ENCODE assay signal across 8 mouse cellular contexts in the genomic region with DNA sequence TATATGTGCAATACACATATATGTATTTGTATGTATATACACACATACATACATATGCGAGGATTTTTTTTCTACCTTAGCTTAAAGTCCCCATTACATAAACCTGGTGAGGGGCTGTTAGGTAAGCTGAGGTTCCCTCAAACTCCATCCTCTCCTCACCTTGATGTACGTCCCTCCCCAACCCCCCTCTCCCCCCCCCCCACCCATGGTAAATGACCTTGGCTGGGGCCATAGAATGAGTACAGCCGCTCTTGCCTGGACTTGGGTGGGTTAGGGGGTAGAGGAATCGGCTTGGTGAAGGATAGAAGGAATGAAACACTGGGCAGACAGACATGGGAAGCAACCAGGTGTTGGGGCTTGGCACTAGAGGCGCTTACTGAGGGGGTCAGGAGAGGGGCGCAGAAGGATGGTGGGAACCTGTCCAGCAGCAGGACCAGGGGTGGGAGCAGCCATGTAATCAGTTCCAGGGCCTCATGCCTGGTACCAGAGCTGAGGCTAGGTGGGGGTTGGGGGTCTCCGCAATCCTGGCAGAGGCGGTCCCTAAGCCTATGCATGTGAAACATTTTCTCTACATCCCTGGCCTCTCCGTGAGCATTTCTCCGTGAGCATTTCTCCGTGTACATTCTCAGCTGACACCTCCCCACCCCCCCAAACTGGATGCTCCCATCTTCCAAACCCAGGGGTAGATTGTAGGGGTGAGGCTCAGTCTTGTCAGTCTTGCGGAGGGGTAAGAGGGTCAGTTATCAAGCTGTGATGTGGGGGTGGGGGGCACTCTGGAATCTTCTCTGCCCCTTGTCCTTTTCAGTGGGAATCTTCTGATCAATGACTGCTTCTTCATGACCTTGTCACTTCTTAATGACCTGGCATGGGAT. TPM values are rescaled to one million over a fixed set of nuclear protein-coding genes. Genes with fewer than 3 reads are reported as not detected.
DNase-seq lines count a peak whose midpoint lies in the region; ATAC-seq and TF ChIP-seq lines count a peak whose summit lies in the region.

No protein-coding gene starts in this region.

- H3K9me3 ChIP-seq in kidney, postnatal 0 days (replicated peaks; ENCODE audit: low read length), result no peaks in the 10 kb centered on the region
- no peaks in the 10 kb centered on the region for H3K9me3 ChIP-seq in embryonic facial prominence, embryonic 11.5 days (replicated peaks; ENCODE audit: control insufficient read depth, low read length)

- intact Hi-C loops in left cerebral cortex, postnatal 14 days (cut with DNase I), result no loop called here

- H3K27ac ChIP-seq in kidney, postnatal 0 days, result peak overlapping the region; percentile 15; the same call in 1 of the 2 replicates
- no peak overlapping the region for H3K27ac ChIP-seq in embryonic facial prominence, embryonic 11.5 days (replicated peaks; ENCODE audit: low read depth, low read length)
- peak overlapping the region; percentile 97 for H3K27ac ChIP-seq in olfactory bulb, adult 2 months (ENCODE audit: insufficient read depth, low read depth, low read length)

- peak overlapping the region; percentile 42 for H3K9ac ChIP-seq in kidney, postnatal 0 days (ENCODE audit: low read depth, low read length)
- H3K9ac ChIP-seq in embryonic facial prominence, embryonic 11.5 days (replicated peaks; ENCODE audit: low read length), result peak overlapping the region; percentile 11; the same call in 1 of the 2 replicates

- peak overlapping the region; percentile 82 for H3K4me2 ChIP-seq in kidney, postnatal 0 days (ENCODE audit: low read length)
- peak overlapping the region; percentile 90 for H3K4me2 ChIP-seq in embryonic facial prominence, embryonic 11.5 days (ENCODE audit: low read depth, low read length)

- no peak for DNase-seq in kidney, postnatal 0 days (ENCODE audit: low spot score)
- no peak for DNase-seq in kidney, adult 8-10 months
- no peak for DNase-seq in embryonic facial prominence, embryonic 11.5 days (ENCODE audit: low spot score)
- DNase-seq in left cerebral cortex, postnatal 14 days (ENCODE audit: low spot score in 2 of 2), result peak; percentile 59 to 82
- DNase-seq in urinary bladder, adult 18-20 months (ENCODE audit: low spot score in 2 of 2), result no peak
- no peak for DNase-seq in thymus, postnatal 10 days (ENCODE audit: low spot score in 2 of 2)
- DNase-seq in adrenal gland, postnatal 14 days, result no peak

- 0 out of 2 replicates have a peak, but pooled peaks have one; percentile 13 for TF ChIP-seq POLR2A in olfactory bulb, adult 2 months (IDR thresholded peaks at IDR 0.05; ENCODE audit: insufficient read depth, low read depth, low read length)

- peaks cover 15% of the 10 kb centered on the region; the same call in 1 of the 2 replicates for H3K4me1 ChIP-seq in kidney, postnatal 0 days (replicated peaks; ENCODE audit: insufficient read depth, low read length)
- H3K4me1 ChIP-seq in embryonic facial prominence, embryonic 11.5 days (ENCODE audit: control insufficient read depth, insufficient read depth, low read length), result no peaks in the 10 kb centered on the region
- H3K4me1 ChIP-seq in olfactory bulb, adult 2 months (ENCODE audit: control insufficient read depth, insufficient read depth, low read length), result peaks cover 20% of the 10 kb centered on the region

- no peaks in the 10 kb centered on the region for H3K27me3 ChIP-seq in kidney, postnatal 0 days (ENCODE audit: insufficient read depth, low read length)
- H3K27me3 ChIP-seq in embryonic facial prominence, embryonic 11.5 days (ENCODE audit: control insufficient read depth, insufficient read depth, low read length), result no peaks in the 10 kb centered on the region; the same call in 1 of the 2 replicates

- 37% methylated on average over 12 of the region's 12 CpGs for WGBS in kidney, postnatal 0 days
- 37% methylated on average over 12 of the region's 12 CpGs for WGBS in embryonic facial prominence, embryonic 11.5 days
- 18% methylated on average over 12 of the region's 12 CpGs for WGBS in olfactory bulb, adult 2 months

- no peak for TF ChIP-seq CTCF in kidney, postnatal 0 days (IDR thresholded peaks at IDR 0.05; ENCODE audit: low read depth)
- no peak for TF ChIP-seq CTCF in olfactory bulb, adult 2 months (IDR thresholded peaks at IDR 0.05; ENCODE audit: insufficient read depth, low read depth, low read length)

- H3K36me3 ChIP-seq in kidney, postnatal 0 days (ENCODE audit: insufficient read depth, low read length), result peaks cover 12% of the 10 kb centered on the region
- no peaks in the 10 kb centered on the region; the same call in 1 of the 2 replicates for H3K36me3 ChIP-seq in embryonic facial prominence, embryonic 11.5 days (replicated peaks; ENCODE audit: control insufficient read depth, insufficient read depth, low read depth, low read length)

- H3K4me3 ChIP-seq in kidney, postnatal 0 days (replicated peaks; ENCODE audit: low read depth, low read length), result peak overlapping the region; percentile 56
- peak overlapping the region; percentile 51 for H3K4me3 ChIP-seq in embryonic facial prominence, embryonic 11.5 days (ENCODE audit: low read depth, low read length)
- peak overlapping the region; percentile 91 for H3K4me3 ChIP-seq in olfactory bulb, adult 2 months (ENCODE audit: insufficient read depth, low read depth, low read length)

- peak; percentile 30; the same call in 1 of the 2 replicates for ATAC-seq in kidney, postnatal 0 days (replicated peaks; ENCODE audit: low FRiP score, low read depth)
- ATAC-seq in embryonic facial prominence, embryonic 11.5 days (replicated peaks; ENCODE audit: insufficient number of reproducible peaks, low FRiP score, low TSS enrichment, low read depth), result peak; percentile 72; the same call in 1 of the 2 replicates

RNA-seq across cellular contexts. Expression of gene Sv2a, which starts 0.8 kb away (rescaled TPM):
- 9.4 and 12.2 TPM in 2 replicates for polyA plus RNA-seq in kidney, postnatal 0 days (2015; fragmentation: Nextera tagmentation; extraction: Ambion mirVana)
- 4.3 and 4.8 TPM in 2 replicates for polyA plus RNA-seq in embryonic facial prominence, embryonic 11.5 days (2014; fragmentation: Nextera tagmentation; extraction: Ambion mirVana)
- total RNA-seq in left cerebral cortex, postnatal 14 days (2021), result 100 to 1,000 TPM; 448 to 477 TPM
- polyA plus RNA-seq in olfactory bulb, adult 2 months (2012; ENCODE audit: insufficient read depth, insufficient read length, low replicate concordance, missing spikeins), result 106 TPM in 1 of 2 replicates, not detected in the other
- total RNA-seq in adrenal gland, postnatal 14 days (2021), result 9.0 and 10.4 TPM in 2 replicates

RNA-seq across cellular contexts. Expression of gene Sf3b4, which starts 9.6 kb away (rescaled TPM):
- polyA plus RNA-seq in kidney, postnatal 0 days (2015; fragmentation: Nextera tagmentation; extraction: Ambion mirVana), result 128 and 138 TPM in 2 replicates
- 212 and 232 TPM in 2 replicates for polyA plus RNA-seq in embryonic facial prominence, embryonic 11.5 days (2014; fragmentation: Nextera tagmentation; extraction: Ambion mirVana)
- total RNA-seq in left cerebral cortex, postnatal 14 days (2021), result 10 to 100 TPM; 43.4 to 46.8 TPM
- polyA plus RNA-seq in olfactory bulb, adult 2 months (2012; ENCODE audit: insufficient read depth, insufficient read length, low replicate concordance, missing spikeins), result not detected in 2 replicates
- 52.0 and 57.5 TPM in 2 replicates for total RNA-seq in adrenal gland, postnatal 14 days (2021)

RNA-seq across cellular contexts. Expression of gene Mtmr11, which starts 19.9 kb away (rescaled TPM):
- 27.1 and 35.0 TPM in 2 replicates for polyA plus RNA-seq in kidney, postnatal 0 days (2015; fragmentation: Nextera tagmentation; extraction: Ambion mirVana)
- polyA plus RNA-seq in embryonic facial prominence, embryonic 11.5 days (2014; fragmentation: Nextera tagmentation; extraction: Ambion mirVana), result 25.0 and 28.4 TPM in 2 replicates
- total RNA-seq in left cerebral cortex, postnatal 14 days (2021), result 1 to 10 TPM; 4.5 to 6.0 TPM
- polyA plus RNA-seq in olfactory bulb, adult 2 months (2012; ENCODE audit: insufficient read depth, insufficient read length, low replicate concordance, missing spikeins), result not detected in 2 replicates
- 9.3 and 15.6 TPM in 2 replicates for total RNA-seq in adrenal gland, postnatal 14 days (2021)

RNA-seq across cellular contexts. Expression of gene Bola1, which starts 37.8 kb away (rescaled TPM):
- polyA plus RNA-seq in kidney, postnatal 0 days (2015; fragmentation: Nextera tagmentation; extraction: Ambion mirVana), result 66.4 and 70.5 TPM in 2 replicates
- polyA plus RNA-seq in embryonic facial prominence, embryonic 11.5 days (2014; fragmentation: Nextera tagmentation; extraction: Ambion mirVana), result 59.4 and 61.9 TPM in 2 replicates
- total RNA-seq in left cerebral cortex, postnatal 14 days (2021), result 10 to 100 TPM; 16.8 to 17.6 TPM
- polyA plus RNA-seq in olfactory bulb, adult 2 months (2012; ENCODE audit: insufficient read depth, insufficient read length, low replicate concordance, missing spikeins), result not detected in 2 replicates
- 33.1 and 33.2 TPM in 2 replicates for total RNA-seq in adrenal gland, postnatal 14 days (2021)

RNA-seq across cellular contexts. Expression of gene Hist2h2ab, which starts 37.9 kb away (rescaled TPM):
- polyA plus RNA-seq in kidney, postnatal 0 days (2015; fragmentation: Nextera tagmentation; extraction: Ambion mirVana), result not detected in 2 replicates
- polyA plus RNA-seq in embryonic facial prominence, embryonic 11.5 days (2014; fragmentation: Nextera tagmentation; extraction: Ambion mirVana), result 1.5 TPM in 1 of 2 replicates, not detected in the other
- total RNA-seq in left cerebral cortex, postnatal 14 days (2021), result 10 to 100 TPM in 1 of 2 experiments, 1 to 10 TPM in 1; 7.4 to 11.7 TPM
- polyA plus RNA-seq in olfactory bulb, adult 2 months (2012; ENCODE audit: insufficient read depth, insufficient read length, low replicate concordance, missing spikeins), result not detected in 2 replicates
- 14.3 and 17.6 TPM in 2 replicates for total RNA-seq in adrenal gland, postnatal 14 days (2021)

Comparison
In these comparisons a context has a peak if more than half of its experiments do, and no peak if none do; other contexts are left out.
1. DNase-seq: peak in left cerebral cortex, postnatal 14 days (2 of 2); none in kidney, postnatal 0 days (single experiment), kidney, adult 8-10 months (0 of 2), embryonic facial prominence, embryonic 11.5 days (single experiment), urinary bladder, adult 18-20 months (0 of 2), thymus, postnatal 10 days (0 of 2) and adrenal gland, postnatal 14 days (single experiment).
2. Peak in every context shown above with its lines, with median percentiles within 50 percentile points of each other: H3K4me3 ChIP-seq.